Mouse (Mus musculus): ENCODE results near the gene Adgra1. TPM values are rescaled to one million over a fixed set of nuclear protein-coding genes. Genes with fewer than 3 reads are reported as not detected.

Adgra1 gene
- polyA plus RNA-seq (2011; ENCODE audit: insufficient read depth, insufficient read length, low read depth, missing spikeins) = not detected in 2 replicates

GRCm38 (mm10) chr7:139834036-139834435 lies at the start of gene Adgra1:
TSS of gene Adgra1 (plus strand) at chr7:139834174.
- Histone ChIP-seq H3K4me3 (ENCODE audit: low read depth, low read length) (peak within 1 kb of the TSS; percentile 33), H3K4me1 (ENCODE audit: control insufficient read depth, insufficient read depth, low read length) (no peaks in the 10 kb centered on the region), H3K36me3 (ENCODE audit: control insufficient read depth, insufficient read depth, low read length, poor library complexity, severe bottlenecking) (no peaks in the 10 kb centered on the region), H3K9ac (ENCODE audit: low read depth, poor library complexity, severe bottlenecking) (no peak within 1 kb of the TSS), H3K9me3 (replicated peaks; ENCODE audit: control insufficient read depth, insufficient read depth, low read length, poor library complexity, severe bottlenecking) (no peaks in the 10 kb centered on the region), H3K27me3 (ENCODE audit: control insufficient read depth, insufficient read depth, low read length, poor library complexity, severe bottlenecking) (no peaks in the 10 kb centered on the region), H3K27ac (ENCODE audit: insufficient read depth, low read length) (no peak within 1 kb of the TSS)
- TF ChIP-seq POLR2A (IDR thresholded peaks at IDR 0.05; ENCODE audit: insufficient read depth, low read length) (no peak), CTCF (IDR thresholded peaks at IDR 0.05; ENCODE audit: low read depth, low read length) (no peak), EP300 (IDR thresholded peaks at IDR 0.05; ENCODE audit: insufficient read depth, low read depth, low read length) (no peak)

- no peak overlapping the region for H3K4me3 ChIP-seq (ENCODE audit: low read depth, low read length)
- H3K27ac ChIP-seq (ENCODE audit: insufficient read depth, low read length) = no peak overlapping the region
- no peaks in the 10 kb centered on the region for H3K4me1 ChIP-seq (ENCODE audit: control insufficient read depth, insufficient read depth, low read length)
- TF ChIP-seq CTCF (IDR thresholded peaks at IDR 0.05; ENCODE audit: low read depth, low read length) (no peak), POLR2A (IDR thresholded peaks at IDR 0.05; ENCODE audit: insufficient read depth, low read length) (no peak), EP300 (IDR thresholded peaks at IDR 0.05; ENCODE audit: insufficient read depth, low read depth, low read length) (no peak)
- H3K9ac ChIP-seq (ENCODE audit: low read depth, poor library complexity, severe bottlenecking) = no peak overlapping the region
- no peaks in the 10 kb centered on the region for H3K9me3 ChIP-seq (replicated peaks; ENCODE audit: control insufficient read depth, insufficient read depth, low read length, poor library complexity, severe bottlenecking)
- no peaks in the 10 kb centered on the region for H3K27me3 ChIP-seq (ENCODE audit: control insufficient read depth, insufficient read depth, low read length, poor library complexity, severe bottlenecking)
- no peaks in the 10 kb centered on the region for H3K36me3 ChIP-seq (ENCODE audit: control insufficient read depth, insufficient read depth, low read length, poor library complexity, severe bottlenecking)
Measured at GRCm38 (mm10) chr7:139787382-139787781, 46.6 kb upstream of the Adgra1 start.

- no peak for TF ChIP-seq CTCF (IDR thresholded peaks at IDR 0.05; ENCODE audit: low read depth, low read length)
- no peak for TF ChIP-seq POLR2A (IDR thresholded peaks at IDR 0.05; ENCODE audit: insufficient read depth, low read length)
- TF ChIP-seq EP300 (IDR thresholded peaks at IDR 0.05; ENCODE audit: insufficient read depth, low read depth, low read length) = no peak
- Histone ChIP-seq H3K4me3 (ENCODE audit: low read depth, low read length) (no peak overlapping the region), H3K9ac (ENCODE audit: low read depth, poor library complexity, severe bottlenecking) (no peak overlapping the region), H3K36me3 (ENCODE audit: control insufficient read depth, insufficient read depth, low read length, poor library complexity, severe bottlenecking) (no peaks in the 10 kb centered on the region), H3K27ac (ENCODE audit: insufficient read depth, low read length) (no peak overlapping the region), H3K9me3 (replicated peaks; ENCODE audit: control insufficient read depth, insufficient read depth, low read length, poor library complexity, severe bottlenecking) (no peaks in the 10 kb centered on the region), H3K4me1 (ENCODE audit: control insufficient read depth, insufficient read depth, low read length) (no peaks in the 10 kb centered on the region), H3K27me3 (ENCODE audit: control insufficient read depth, insufficient read depth, low read length, poor library complexity, severe bottlenecking) (no peaks in the 10 kb centered on the region)
Measured at GRCm38 (mm10) chr7:139788927-139789326, 45.0 kb upstream of the Adgra1 start.

- H3K4me1 ChIP-seq (ENCODE audit: control insufficient read depth, insufficient read depth, low read length) = no peaks in the 10 kb centered on the region
- no peaks in the 10 kb centered on the region for H3K27me3 ChIP-seq (ENCODE audit: control insufficient read depth, insufficient read depth, low read length, poor library complexity, severe bottlenecking)
- H3K9ac ChIP-seq (ENCODE audit: low read depth, poor library complexity, severe bottlenecking) = no peak overlapping the region
- no peaks in the 10 kb centered on the region for H3K9me3 ChIP-seq (replicated peaks; ENCODE audit: control insufficient read depth, insufficient read depth, low read length, poor library complexity, severe bottlenecking)
- H3K36me3 ChIP-seq (ENCODE audit: control insufficient read depth, insufficient read depth, low read length, poor library complexity, severe bottlenecking) = no peaks in the 10 kb centered on the region
- H3K4me3 ChIP-seq (ENCODE audit: low read depth, low read length) = no peak overlapping the region
- H3K27ac ChIP-seq (ENCODE audit: insufficient read depth, low read length) = no peak overlapping the region
- no peak for TF ChIP-seq POLR2A (IDR thresholded peaks at IDR 0.05; ENCODE audit: insufficient read depth, low read length)
- no peak for TF ChIP-seq CTCF (IDR thresholded peaks at IDR 0.05; ENCODE audit: low read depth, low read length)
- no peak for TF ChIP-seq EP300 (IDR thresholded peaks at IDR 0.05; ENCODE audit: insufficient read depth, low read depth, low read length)
Measured at GRCm38 (mm10) chr7:139789718-139790117, 44.3 kb upstream of the Adgra1 start.

- no peak overlapping the region for H3K4me3 ChIP-seq (ENCODE audit: low read depth, low read length)
- H3K36me3 ChIP-seq (ENCODE audit: control insufficient read depth, insufficient read depth, low read length, poor library complexity, severe bottlenecking) = no peaks in the 10 kb centered on the region
- H3K9me3 ChIP-seq (replicated peaks; ENCODE audit: control insufficient read depth, insufficient read depth, low read length, poor library complexity, severe bottlenecking) = no peaks in the 10 kb centered on the region
- no peaks in the 10 kb centered on the region for H3K27me3 ChIP-seq (ENCODE audit: control insufficient read depth, insufficient read depth, low read length, poor library complexity, severe bottlenecking)
- no peak for TF ChIP-seq EP300 (IDR thresholded peaks at IDR 0.05; ENCODE audit: insufficient read depth, low read depth, low read length)
- TF ChIP-seq POLR2A (IDR thresholded peaks at IDR 0.05; ENCODE audit: insufficient read depth, low read length) = no peak
- no peak for TF ChIP-seq CTCF (IDR thresholded peaks at IDR 0.05; ENCODE audit: low read depth, low read length)
- no peak overlapping the region for H3K9ac ChIP-seq (ENCODE audit: low read depth, poor library complexity, severe bottlenecking)
- H3K27ac ChIP-seq (ENCODE audit: insufficient read depth, low read length) = no peak overlapping the region
- H3K4me1 ChIP-seq (ENCODE audit: control insufficient read depth, insufficient read depth, low read length) = no peaks in the 10 kb centered on the region
Measured at GRCm38 (mm10) chr7:139791601-139792000, 42.4 kb upstream of the Adgra1 start.

- no peak for TF ChIP-seq CTCF (IDR thresholded peaks at IDR 0.05; ENCODE audit: low read depth, low read length)
- no peak for TF ChIP-seq EP300 (IDR thresholded peaks at IDR 0.05; ENCODE audit: insufficient read depth, low read depth, low read length)
- no peak for TF ChIP-seq POLR2A (IDR thresholded peaks at IDR 0.05; ENCODE audit: insufficient read depth, low read length)
- no peaks in the 10 kb centered on the region for H3K36me3 ChIP-seq (ENCODE audit: control insufficient read depth, insufficient read depth, low read length, poor library complexity, severe bottlenecking)
- H3K9ac ChIP-seq (ENCODE audit: low read depth, poor library complexity, severe bottlenecking) = no peak overlapping the region
- H3K9me3 ChIP-seq (replicated peaks; ENCODE audit: control insufficient read depth, insufficient read depth, low read length, poor library complexity, severe bottlenecking) = no peaks in the 10 kb centered on the region
- H3K27me3 ChIP-seq (ENCODE audit: control insufficient read depth, insufficient read depth, low read length, poor library complexity, severe bottlenecking) = no peaks in the 10 kb centered on the region
- H3K27ac ChIP-seq (ENCODE audit: insufficient read depth, low read length) = no peak overlapping the region
- no peak overlapping the region for H3K4me3 ChIP-seq (ENCODE audit: low read depth, low read length)
- no peaks in the 10 kb centered on the region for H3K4me1 ChIP-seq (ENCODE audit: control insufficient read depth, insufficient read depth, low read length)
Measured at GRCm38 (mm10) chr7:139795004-139795605, 38.9 kb upstream of the Adgra1 start.
